Mouse (Mus musculus): ENCODE measurements around the gene Gtpbp2. TPM values are rescaled to one million over a fixed set of nuclear protein-coding genes. Genes with fewer than 3 reads are reported as not detected.

Gene Gtpbp2
- total and polyA plus RNA-seq, 3 experiments, result 58.4 to 92.0 (median 69.9) TPM

GRCm38 (mm10) chr17:46203078-46203477 is 42.2 kb downstream of the Gtpbp2 start:
- DNase-seq, result no peak

GRCm38 (mm10) chr17:46206676-46207075 is 45.8 kb downstream of the Gtpbp2 start:
- no peak for DNase-seq

GRCm38 (mm10) chr17:46210550-46210949 is 49.7 kb downstream of the Gtpbp2 start:
- no peak for DNase-seq

Other genes starting within 250 kb of the Gtpbp2 start
- gene Vegfa, start 128.7 kb upstream of the Gtpbp2 start, total RNA-seq (2021), result 100 to 1,000 TPM; 395 to 486 TPM
- gene Vegfa, start 128.7 kb upstream of the Gtpbp2 start, polyA plus RNA-seq (2012; rRNA removed), result 751 and 799 TPM in 2 replicates
- 100 to 1,000 TPM; 108 to 117 TPM for gene Mrps18a, start 50.0 kb upstream of the Gtpbp2 start, total RNA-seq (2021)
- gene Mrps18a, start 50.0 kb upstream of the Gtpbp2 start, polyA plus RNA-seq (2012; rRNA removed), result 23.7 and 29.6 TPM in 2 replicates
- gene Rsph9, start 16.8 kb upstream of the Gtpbp2 start, total RNA-seq (2021), result 10 to 100 TPM in 1 of 2 experiments, 1 to 10 TPM in 1; 4.6 to 13.0 TPM
- gene Rsph9, start 16.8 kb upstream of the Gtpbp2 start, polyA plus RNA-seq (2012; rRNA removed), result 14.9 and 15.4 TPM in 2 replicates
- gene Mad2l1bp, start 7.5 kb upstream of the Gtpbp2 start, total RNA-seq (2021), result 10 to 100 TPM; 14.2 to 15.5 TPM
- 7.9 and 8.3 TPM in 2 replicates for gene Mad2l1bp, start 7.5 kb upstream of the Gtpbp2 start, polyA plus RNA-seq (2012; rRNA removed)
- 10 to 100 TPM; 31.9 to 44.7 TPM for gene Polh, start 41.6 kb downstream of the Gtpbp2 start, total RNA-seq (2021)
- gene Polh, start 41.6 kb downstream of the Gtpbp2 start, polyA plus RNA-seq (2012; rRNA removed), result 6.8 and 9.2 TPM in 2 replicates
- 10 to 100 TPM; 65.0 to 81.2 TPM for gene Xpo5, start 41.8 kb downstream of the Gtpbp2 start, total RNA-seq (2021)
- 25.6 and 29.3 TPM in 2 replicates for gene Xpo5, start 41.8 kb downstream of the Gtpbp2 start, polyA plus RNA-seq (2012; rRNA removed)
- gene Polr1c, start 87.0 kb downstream of the Gtpbp2 start, total RNA-seq (2021), result 100 to 1,000 TPM in 1 of 2 experiments, 10 to 100 TPM in 1; 91.3 to 104 TPM
- 41.5 and 45.2 TPM in 2 replicates for gene Polr1c, start 87.0 kb downstream of the Gtpbp2 start, polyA plus RNA-seq (2012; rRNA removed)
- 100 to 1,000 TPM; 157 to 198 TPM for gene Yipf3, start 87.0 kb downstream of the Gtpbp2 start, total RNA-seq (2021)
- 387 and 511 TPM in 2 replicates for gene Yipf3, start 87.0 kb downstream of the Gtpbp2 start, polyA plus RNA-seq (2012; rRNA removed)
- 1 to 10 TPM; 4.1 to 5.6 TPM for gene Lrrc73, start 92.5 kb downstream of the Gtpbp2 start, total RNA-seq (2021)
- 13.8 and 15.5 TPM in 2 replicates for gene Lrrc73, start 92.5 kb downstream of the Gtpbp2 start, polyA plus RNA-seq (2012; rRNA removed)
- 10 to 100 TPM; 44.8 to 51.4 TPM for gene Tjap1, start 122.0 kb downstream of the Gtpbp2 start, total RNA-seq (2021)
- gene Tjap1, start 122.0 kb downstream of the Gtpbp2 start, polyA plus RNA-seq (2012; rRNA removed), result 85.3 and 98.6 TPM in 2 replicates
- under 1 TPM in 1 of 2 experiments, not detected in 1; 0.29 TPM for gene Dlk2, start 136.4 kb downstream of the Gtpbp2 start, total RNA-seq (2021)
- gene Dlk2, start 136.4 kb downstream of the Gtpbp2 start, polyA plus RNA-seq (2012; rRNA removed), result 0.22 and 0.62 TPM in 2 replicates
- gene Abcc10, start 167.3 kb downstream of the Gtpbp2 start, total RNA-seq (2021), result 1 to 10 TPM; 7.3 to 7.4 TPM
- gene Abcc10, start 167.3 kb downstream of the Gtpbp2 start, polyA plus RNA-seq (2012; rRNA removed), result 35.4 and 36.4 TPM in 2 replicates
- 10 to 100 TPM; 22.0 to 28.5 TPM for gene Zfp318, start 222.7 kb downstream of the Gtpbp2 start, total RNA-seq (2021)
- gene Zfp318, start 222.7 kb downstream of the Gtpbp2 start, polyA plus RNA-seq (2012; rRNA removed), result 9.3 TPM in 2 replicates

Data from adrenal gland, adult 2 months (tissue).